Mouse (Mus musculus) C2C12 (cell line): Measurements from ENCODE around the gene Akap6. TPM values are rescaled to one million over a fixed set of nuclear protein-coding genes. Genes with fewer than 3 reads are reported as not detected.

Source experiments
- H3K27me3 ChIP-seq: one replicate; pipeline ENCODE4 v1.6.1; 2011; ENCODE audit not compliant: control insufficient read depth, insufficient read depth, insufficient read length
- H3K36me3 ChIP-seq: one replicate; pipeline ENCODE4 v1.6.1; 2011; ENCODE audit not compliant: control insufficient read depth, insufficient read depth
- H3K4me3 ChIP-seq: one replicate; pipeline ENCODE4 v1.5.1; 2011; ENCODE audit warnings: mild to moderate bottlenecking, control low read depth; ENCODE audit not compliant: poor library complexity, insufficient read depth, severe bottlenecking
- H3K79me2 ChIP-seq: one replicate; pipeline ENCODE4 v1.6.1; 2011; ENCODE audit not compliant: control insufficient read depth, insufficient read depth
- H3K79me3 ChIP-seq: one replicate; pipeline ENCODE4 v1.6.1; 2011; ENCODE audit warnings: low read depth, control low read depth
- H3ac ChIP-seq: one replicate; pipeline ENCODE3; 2011; ENCODE audit warnings: low read depth; ENCODE audit not compliant: control insufficient read depth, insufficient read length
- CEBPB ChIP-seq: IDR thresholded peaks from one replicate; pipeline ENCODE4 v1.6.1; 2011; ENCODE audit warnings: low read depth, mild to moderate bottlenecking, control low read depth, moderate library complexity
- CTCF ChIP-seq: IDR thresholded peaks from one replicate; pipeline ENCODE4 v1.5.1; 2011; ENCODE audit not compliant: control insufficient read depth, insufficient read depth, insufficient read length
- FOSL1 ChIP-seq: IDR thresholded peaks from one replicate; pipeline ENCODE4 v1.8.0; 2011; ENCODE audit warnings: mild to moderate bottlenecking, low read length; ENCODE audit not compliant: poor library complexity, insufficient read depth, severe bottlenecking
- MAX ChIP-seq: IDR thresholded peaks from one replicate; pipeline ENCODE4 v1.6.1; 2011; ENCODE audit warnings: mild to moderate bottlenecking, control low read depth
- MYOD1 ChIP-seq: IDR thresholded peaks from one replicate; pipeline ENCODE4 v1.6.1; 2011; ENCODE audit warnings: low read depth; ENCODE audit not compliant: control insufficient read depth, insufficient read length
- MYOG ChIP-seq: IDR thresholded peaks from one replicate; pipeline ENCODE4 v1.6.1; 2011; ENCODE audit not compliant: control insufficient read depth, insufficient read length; ENCODE audit errors: extremely low read depth
- USF1 ChIP-seq: IDR thresholded peaks from one replicate; pipeline ENCODE4 v1.6.1; 2011; ENCODE audit warnings: low read depth, mild to moderate bottlenecking, control low read depth, moderate library complexity
- polyA plus RNA-seq: library from polyadenylated mRNA; unstranded; fragments of >200 nt; fragmentation: generic; extraction: Trizol; gene quantifications from one replicate; pipeline ENCODE4 v1.2.1, GENCODE M21; 2012; ENCODE audit warnings: missing spikeins

Gene Akap6
- polyA plus RNA-seq, 1 experiment = 0.51 TPM

DNA sequence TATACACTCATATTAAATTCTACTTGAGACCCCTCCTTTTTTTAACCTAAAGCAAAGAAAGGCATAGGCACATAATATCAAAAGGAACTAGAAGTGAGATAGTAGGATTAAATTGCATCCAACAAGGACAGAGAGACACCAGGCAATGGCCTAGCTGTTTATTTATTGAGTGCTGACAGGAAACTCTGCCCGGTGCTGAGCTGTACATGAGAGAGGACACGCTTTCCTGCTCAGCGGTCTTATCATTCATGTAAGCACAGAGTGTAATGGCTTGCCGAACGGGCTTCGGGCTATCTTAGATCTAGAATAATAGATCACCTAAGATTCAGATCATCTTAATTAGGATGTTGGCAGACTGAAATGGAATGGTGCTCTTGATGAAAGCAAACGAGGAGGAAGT, 245.1 kb downstream of the Akap6 start:
- H3K36me3 ChIP-seq = no peaks in the 10 kb centered on the region
- H3K79me2 ChIP-seq = no peaks in the 10 kb centered on the region
- H3K4me3 ChIP-seq = no peak overlapping the region
- H3K27me3 ChIP-seq = no peaks in the 10 kb centered on the region
- TF ChIP-seq CTCF (no peak), CEBPB (no peak), MYOG (no peak), MAX (no peak)
- no peak overlapping the region for H3ac ChIP-seq
- H3K79me3 ChIP-seq = no peaks in the 10 kb centered on the region

DNA sequence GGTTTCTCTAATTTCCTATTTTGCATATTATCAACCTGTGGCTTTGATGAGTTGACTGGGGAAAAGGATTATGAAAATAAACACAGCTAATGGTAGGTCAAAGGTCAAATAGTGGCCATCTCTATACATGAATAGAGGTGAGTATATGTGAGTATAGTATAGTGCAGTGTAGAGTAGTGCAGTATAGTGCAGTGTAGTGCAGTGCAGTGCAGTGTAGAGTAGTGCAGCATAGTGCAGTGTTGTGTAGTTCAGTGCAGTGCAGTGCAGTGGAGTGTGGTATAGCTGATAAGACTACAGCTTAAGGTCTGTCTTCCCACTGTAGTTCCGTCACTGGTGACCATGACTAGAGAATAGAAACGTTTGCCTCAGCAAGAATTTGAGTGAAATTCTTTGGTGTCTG, 245.8 kb downstream of the Akap6 start:
- Histone ChIP-seq H3K27me3 (no peaks in the 10 kb centered on the region), H3K79me3 (no peaks in the 10 kb centered on the region), H3K4me3 (no peak overlapping the region), H3ac (no peak overlapping the region), H3K79me2 (no peaks in the 10 kb centered on the region), H3K36me3 (no peaks in the 10 kb centered on the region)
- TF ChIP-seq CEBPB (no peak), FOSL1 (no peak), MAX (no peak)

GRCm38 (mm10) chr12:52950660-52951059, 251.5 kb downstream of the Akap6 start:
- H3K27me3 ChIP-seq = no peaks in the 10 kb centered on the region
- no peaks in the 10 kb centered on the region for H3K79me2 ChIP-seq
- TF ChIP-seq MAX (peak; percentile 63), MYOD1 (peak; percentile 87), FOSL1 (peak; percentile 95), MYOG (no peak)
- no peak overlapping the region for H3ac ChIP-seq
- no peak overlapping the region for H3K4me3 ChIP-seq
- no peaks in the 10 kb centered on the region for H3K36me3 ChIP-seq
- no peaks in the 10 kb centered on the region for H3K79me3 ChIP-seq

GRCm38 (mm10) chr12:52957587-52957986, 258.4 kb downstream of the Akap6 start:
- Histone ChIP-seq H3K4me3 (no peak overlapping the region), H3K36me3 (no peaks in the 10 kb centered on the region), H3K27me3 (no peaks in the 10 kb centered on the region), H3ac (no peak overlapping the region), H3K79me3 (no peaks in the 10 kb centered on the region), H3K79me2 (no peaks in the 10 kb centered on the region)
- TF ChIP-seq FOSL1 = no peak
- no peak for TF ChIP-seq MYOG
- TF ChIP-seq CTCF = no peak
- no peak for TF ChIP-seq USF1
- no peak for TF ChIP-seq MAX
- no peak for TF ChIP-seq MYOD1
- TF ChIP-seq CEBPB = no peak

DNA sequence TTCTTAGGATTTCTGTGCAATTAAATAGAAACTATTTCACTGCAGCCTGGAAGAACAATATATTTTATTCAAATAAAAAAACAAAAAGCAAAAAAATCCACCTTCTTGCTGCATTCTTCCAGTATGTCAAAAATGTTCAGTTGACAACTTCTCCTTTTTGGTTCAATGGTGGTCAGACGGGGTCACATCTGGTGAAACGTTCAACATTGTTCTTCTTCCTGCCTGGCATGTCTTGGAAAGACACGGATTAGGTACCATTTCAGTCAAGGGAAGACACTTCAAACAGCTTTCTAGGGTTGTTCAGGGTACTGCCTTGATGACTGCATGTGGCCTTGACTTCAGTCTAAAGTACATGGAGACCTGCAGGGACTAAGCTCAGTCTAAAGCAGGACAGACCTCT, 258.8 kb downstream of the Akap6 start:
- Histone ChIP-seq H3K36me3 (no peaks in the 10 kb centered on the region), H3K4me3 (no peak overlapping the region), H3K27me3 (no peaks in the 10 kb centered on the region), H3ac (no peak overlapping the region), H3K79me3 (no peaks in the 10 kb centered on the region), H3K79me2 (no peaks in the 10 kb centered on the region)
- TF ChIP-seq CTCF (no peak), MYOD1 (no peak), FOSL1 (no peak), USF1 (no peak), CEBPB (no peak), MAX (no peak), MYOG (no peak)

- Histone ChIP-seq H3ac (no peak overlapping the region), H3K4me3 (no peak overlapping the region), H3K27me3 (no peaks in the 10 kb centered on the region), H3K36me3 (no peaks in the 10 kb centered on the region), H3K79me2 (no peaks in the 10 kb centered on the region), H3K79me3 (no peaks in the 10 kb centered on the region)
- TF ChIP-seq MAX (no peak), MYOD1 (no peak), FOSL1 (no peak), CTCF (no peak), MYOG (no peak), CEBPB (no peak), USF1 (no peak)
Measured at GRCm38 (mm10) chr12:52991745-52992144, 292.6 kb downstream of the Akap6 start.
